Mouse (Mus musculus) MEL-GATA-1-ER (cell line): Measurements from ENCODE around the gene Rasgef1a.
A peak's percentile ranks its signal among the peaks of the same experiment; 100 is the strongest.

Experiments used
- DNase-seq: peaks from one replicate; pipeline ENCODE4 v3.0.0-alpha.2; 2012; ENCODE audit warnings: low read depth; ENCODE audit errors: extremely low read depth

Rasgef1a gene

DNA sequence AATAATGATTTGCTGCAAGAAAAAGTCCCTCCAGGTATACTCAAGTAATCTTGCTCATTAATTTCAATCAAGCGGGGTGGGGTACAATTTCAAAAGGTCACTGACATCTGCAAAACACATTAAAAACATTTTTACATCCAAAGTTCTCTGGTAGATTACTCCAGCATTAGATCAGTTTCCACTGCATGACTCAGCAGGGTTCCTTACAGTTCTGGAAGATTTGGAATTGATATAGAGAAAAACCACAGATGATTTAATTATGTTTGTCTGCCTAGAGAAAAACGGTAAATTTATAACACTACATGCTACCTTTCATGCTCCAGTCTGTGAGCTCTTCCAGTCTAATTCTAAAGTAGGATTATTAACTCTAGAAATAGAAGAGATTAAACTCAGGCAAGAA, 118.8 kb downstream of the Rasgef1a start:
- DNase-seq: no peak

DNA sequence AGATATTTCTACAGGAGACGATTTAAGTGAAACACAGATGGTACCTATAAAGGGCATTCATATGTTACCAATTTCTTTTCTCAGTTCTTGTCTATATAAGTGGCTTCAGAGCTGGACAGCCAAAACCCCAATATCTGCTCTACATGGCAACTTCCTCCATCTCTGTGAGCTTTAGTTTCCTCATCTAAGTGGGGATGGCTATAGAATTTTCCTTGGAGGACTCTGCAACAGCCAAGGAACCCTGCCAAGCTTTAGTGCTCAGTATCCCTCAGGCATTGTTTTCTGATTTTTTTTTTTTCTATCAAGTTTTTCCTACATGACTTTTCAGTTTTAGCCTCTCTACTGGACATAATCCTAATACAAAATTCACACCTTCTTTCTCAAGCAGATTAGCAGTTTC, 123.2 kb downstream of the Rasgef1a start:
- DNase-seq: no peak

DNA sequence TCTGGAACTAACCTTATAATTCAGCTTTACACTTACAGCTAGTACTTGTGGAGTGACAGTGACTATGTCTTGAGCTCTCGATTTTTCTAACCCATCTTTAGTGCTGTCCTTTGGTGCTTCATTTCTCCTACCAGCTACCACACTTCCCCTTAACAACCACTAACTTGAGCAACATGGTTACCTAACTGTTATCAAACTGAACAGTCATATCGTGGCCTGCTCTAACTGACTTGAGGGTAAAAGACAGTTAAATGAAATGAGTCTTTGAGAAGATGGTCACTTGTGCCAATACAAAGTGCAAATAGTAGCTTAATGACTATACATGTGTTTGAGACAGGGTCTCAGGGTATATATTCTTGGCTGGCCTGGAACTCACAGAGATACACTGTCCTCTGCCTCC, 125.9 kb downstream of the Rasgef1a start:
- DNase-seq: peak; percentile 74

DNA sequence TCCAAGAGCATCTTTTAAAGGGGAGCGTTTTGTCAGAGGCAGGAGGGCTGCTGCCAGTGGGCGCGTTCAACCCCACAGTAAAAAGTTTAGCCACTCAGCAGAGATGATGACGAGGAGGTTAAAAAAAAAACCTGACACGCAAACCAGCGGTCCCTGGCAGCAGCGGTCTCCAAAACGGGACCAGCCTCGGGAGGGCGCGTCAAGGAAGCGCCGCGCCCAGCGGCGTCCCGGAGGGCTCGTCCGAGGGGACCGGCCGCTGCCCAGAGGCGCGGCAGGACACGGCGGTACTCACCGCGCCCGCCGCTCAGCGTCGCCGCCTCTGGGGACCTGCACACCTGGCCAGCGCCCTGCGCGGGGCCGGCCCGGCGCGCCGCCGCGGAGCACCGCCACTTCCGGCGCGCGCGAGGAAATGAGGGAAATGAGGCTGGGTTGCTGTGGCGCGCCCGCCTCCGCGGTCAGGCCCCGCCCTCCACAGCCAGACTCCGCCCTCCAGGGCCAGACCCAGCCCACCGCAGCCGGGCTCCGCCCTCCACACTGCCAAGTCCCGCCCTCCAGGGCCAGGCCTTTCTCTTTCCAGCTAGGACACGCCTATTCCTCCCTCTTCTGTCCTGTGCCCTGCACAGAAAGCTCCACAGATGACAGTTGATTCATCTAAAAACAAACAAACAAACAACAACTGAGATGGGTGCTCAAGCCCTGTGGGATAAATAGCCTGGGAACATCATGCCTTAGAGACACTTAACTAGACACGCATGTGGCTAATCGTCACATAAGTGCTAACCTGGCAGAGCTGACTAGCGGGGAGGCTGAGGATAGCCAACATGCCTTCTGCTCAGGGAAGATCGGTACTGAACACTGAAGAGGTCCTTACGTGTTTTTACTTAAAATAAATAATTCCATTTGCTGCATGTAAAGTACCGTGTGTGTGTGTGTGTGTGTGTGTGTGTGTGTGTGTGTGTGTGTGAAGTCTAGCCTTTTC, 127.8 kb downstream of the Rasgef1a start, which contains the start of gene Csgalnact2:
TSS of gene Csgalnact2 (minus strand) at position 410 of the 979 bp plus-strand sequence.
- DNase-seq: peak; percentile 63

GRCm38 (mm10) chr6:118140961-118141360, 129.7 kb downstream of the Rasgef1a start:
- no peak for DNase-seq
